Mouse (Mus musculus): ENCODE measurements at regions not wholly inside any gene's neighbourhood (a gene's known extent, or its start where the extent isn't known, plus 50 kb on each side); places are given as distances from the start of the nearest gene placed in this dataset.

DNA sequence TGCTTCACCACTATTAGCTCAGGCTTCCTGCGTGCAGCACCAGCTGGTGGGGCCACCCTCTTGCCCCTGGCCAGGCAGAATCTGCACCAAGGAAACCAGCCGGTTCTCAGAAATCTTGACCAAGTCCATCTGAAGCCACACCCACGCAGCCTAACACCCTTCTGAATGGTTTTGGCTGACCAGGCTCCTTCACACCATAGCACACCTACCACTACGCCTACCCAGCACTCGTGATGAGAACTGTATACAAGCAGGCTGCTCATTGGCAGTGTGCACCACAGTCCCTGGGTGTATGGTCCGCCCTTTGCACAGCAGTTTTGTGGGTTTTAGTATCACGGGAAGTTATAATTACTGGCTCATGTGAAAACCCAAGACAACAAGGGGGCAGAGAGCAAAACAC lies 217.5 kb downstream of the Mroh4 start:
- TF ChIP-seq POLR2A (IDR thresholded peaks at IDR 0.05; ENCODE audit: low read depth, low read length) (no peak), CTCF (IDR thresholded peaks at IDR 0.05; ENCODE audit: extremely low read depth, insufficient read depth, insufficient read length, insufficient replicate concordance) (no peak)

Data from spleen, adult 2 months (tissue).